Mouse (Mus musculus) spleen, adult 2 months (tissue): Measurements from ENCODE around the gene Dync1i1.

Experiments
- CTCF ChIP-seq: fragments of 200-500 bp; IDR thresholded peaks from 2 replicates; pipeline ENCODE4 v1.5.1; 2011; ENCODE audit warnings: mild to moderate bottlenecking, inconsistent platforms; ENCODE audit not compliant: insufficient read depth, insufficient read length, insufficient replicate concordance; ENCODE audit errors: extremely low read depth
- POLR2A ChIP-seq: fragments of 200-500 bp; IDR thresholded peaks from 2 replicates; pipeline ENCODE4 v1.6.1; 2011; ENCODE audit warnings: low read depth, low read length, inconsistent platforms

DNA sequence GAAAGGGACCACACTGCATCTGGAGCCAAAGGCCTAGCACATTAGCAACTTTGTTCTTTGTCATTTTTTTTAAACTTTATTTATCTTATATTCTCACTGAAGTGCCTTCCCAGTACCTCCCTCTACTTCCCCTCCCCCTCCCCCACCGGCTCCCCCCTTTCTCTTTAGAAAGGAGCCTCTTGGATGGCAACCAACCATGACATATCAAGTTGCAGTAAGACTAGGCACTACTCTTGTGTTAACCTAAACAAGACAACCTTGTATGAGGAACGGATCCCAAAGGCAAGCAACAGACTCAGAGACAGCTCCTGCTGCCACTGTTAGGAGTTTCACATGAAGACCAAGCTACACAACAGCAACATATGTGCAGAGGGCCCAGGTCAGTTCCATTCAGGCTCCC lies 105.3 kb downstream of the Dync1i1 start:
- no peak for TF ChIP-seq POLR2A
- no peak for TF ChIP-seq CTCF
